Mouse (Mus musculus): ENCODE results near the gene Bola2.

- TF ChIP-seq CTCF (IDR thresholded peaks at IDR 0.05; ENCODE audit: low read depth, low read length) = no peak
- TF ChIP-seq POLR2A (IDR thresholded peaks at IDR 0.05; ENCODE audit: extremely low read depth, insufficient read depth, low read length) = no peak
Observed at GRCm38 (mm10) chr7:126715679-126716078, 20.5 kb downstream of the Bola2 start.
